In the genomic region with DNA sequence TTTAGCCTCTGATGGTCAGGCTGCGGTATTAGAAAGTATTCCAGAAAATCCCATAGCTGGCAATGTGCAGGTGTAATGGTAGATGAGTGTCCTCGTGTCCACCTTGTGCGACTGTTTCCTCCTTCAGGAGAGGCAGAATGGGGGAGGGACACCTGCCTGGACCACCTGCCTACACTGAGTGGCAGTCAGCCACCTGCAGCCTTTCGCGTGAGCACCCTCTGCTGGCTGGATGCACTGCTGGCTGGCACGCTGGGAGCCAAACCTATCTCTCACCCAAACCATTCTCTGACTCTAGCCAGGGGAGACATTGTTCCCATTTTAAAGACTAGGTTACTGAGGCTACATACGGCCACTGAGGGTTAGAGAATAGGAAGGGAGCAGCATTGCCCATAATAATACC, we compare ENCODE assay signal across 8 mouse cellular contexts.
DNase-seq lines count a peak whose midpoint lies in the region; ATAC-seq and TF ChIP-seq lines count a peak whose summit lies in the region.

No protein-coding gene starts in this region.

- H3K4me1 ChIP-seq in liver, embryonic 11.5 days (replicated peaks; ENCODE audit: control insufficient read depth, insufficient read depth, low read length), result no peaks in the 10 kb centered on the region
- no peaks in the 10 kb centered on the region for H3K4me1 ChIP-seq in small intestine, adult 2 months (ENCODE audit: control insufficient read depth, insufficient read depth, insufficient read length, low read length)

- H3K27ac ChIP-seq in liver, embryonic 11.5 days (ENCODE audit: low read depth, low read length), result no peak overlapping the region
- no peak overlapping the region for H3K27ac ChIP-seq in small intestine, adult 2 months (ENCODE audit: insufficient read depth, low read depth, low read length)

- no peaks in the 10 kb centered on the region for H3K27me3 ChIP-seq in liver, embryonic 11.5 days (replicated peaks; ENCODE audit: control insufficient read depth, insufficient read depth, low read length)
- H3K27me3 ChIP-seq in small intestine, adult 2 months (ENCODE audit: control insufficient read depth, insufficient read depth, low read length), result no peaks in the 10 kb centered on the region

- DNase-seq in gastrocnemius, postnatal 14 days, result peak; percentile 29
- no peak for DNase-seq in gastrocnemius, adult 18-20 months (ENCODE audit: low spot score)
- DNase-seq in B cell, adult 2 months, result peak; percentile 1 to 2
- peak; percentile 77 for DNase-seq in adrenal gland, postnatal 10 days
- DNase-seq in heart, postnatal 36 days, result peak; percentile 52 to 60
- DNase-seq in liver, embryonic 11.5 days (ENCODE audit: low spot score), result peak; percentile 38

- H3K9ac ChIP-seq in liver, embryonic 11.5 days (ENCODE audit: low read depth, low read length), result no peak overlapping the region

- no peak for TF ChIP-seq POLR2A in small intestine, adult 2 months (IDR thresholded peaks at IDR 0.05; ENCODE audit: low read depth, low read length)

- H3K36me3 ChIP-seq in liver, embryonic 11.5 days (ENCODE audit: control insufficient read depth, insufficient read depth, low read length), result no peaks in the 10 kb centered on the region
- H3K36me3 ChIP-seq in small intestine, adult 2 months (ENCODE audit: control insufficient read depth, insufficient read depth, low read length), result no peaks in the 10 kb centered on the region

- TF ChIP-seq CTCF in small intestine, adult 2 months (IDR thresholded peaks at IDR 0.05; ENCODE audit: extremely low read depth, insufficient read length, insufficient replicate concordance, low read depth, low read length), result peak; percentile 38; the same call in 1 of the 2 replicates

- WGBS in liver, embryonic 11.5 days, result 51% methylated on average over 7 of the region's 7 CpGs
- WGBS in small intestine, adult 2 months, result 36% methylated on average over 7 of the region's 7 CpGs

- H3K4me3 ChIP-seq in liver, embryonic 11.5 days (ENCODE audit: low read depth, low read length), result no peak overlapping the region
- H3K4me3 ChIP-seq in small intestine, adult 2 months (ENCODE audit: low read depth, low read length), result no peak overlapping the region

- H3K9me3 ChIP-seq in liver, embryonic 11.5 days (ENCODE audit: control insufficient read depth, low read length), result no peaks in the 10 kb centered on the region

- ATAC-seq in liver, embryonic 11.5 days (replicated peaks; ENCODE audit: low FRiP score), result no peak
- ATAC-seq in inflammation-experienced regulatory T-cells, adult 6 months, result no peak

- intact Hi-C loops in gastrocnemius, postnatal 14 days (cut with DNase I; ENCODE audit: low total_unique reads), result no loop called here
- intact Hi-C loops in heart, postnatal 36 days (cut with DNase I), result loop anchor here (2.0 to 10.0 kb wide), 3 partner anchors 97 to 788 kb away; a partner anchor contains a TSS

- H3K4me2 ChIP-seq in liver, embryonic 11.5 days, result no peak overlapping the region
